Mouse (Mus musculus) ES-Bruce4 (cell line): ENCODE results near the gene Retsat.

Experiments used
- CTCF ChIP-seq: IDR thresholded peaks from one replicate; pipeline ENCODE4 v1.8.1; 2011; ENCODE audit warnings: low read depth, low read length
- EP300 ChIP-seq: IDR thresholded peaks from 2 replicates; pipeline ENCODE4 v1.6.1; 2011; ENCODE audit warnings: low read depth, low read length; ENCODE audit not compliant: insufficient read depth
- POLR2A ChIP-seq: IDR thresholded peaks from one replicate; pipeline ENCODE4 v1.8.1; 2011; ENCODE audit warnings: low read length; ENCODE audit not compliant: insufficient read depth

DNA sequence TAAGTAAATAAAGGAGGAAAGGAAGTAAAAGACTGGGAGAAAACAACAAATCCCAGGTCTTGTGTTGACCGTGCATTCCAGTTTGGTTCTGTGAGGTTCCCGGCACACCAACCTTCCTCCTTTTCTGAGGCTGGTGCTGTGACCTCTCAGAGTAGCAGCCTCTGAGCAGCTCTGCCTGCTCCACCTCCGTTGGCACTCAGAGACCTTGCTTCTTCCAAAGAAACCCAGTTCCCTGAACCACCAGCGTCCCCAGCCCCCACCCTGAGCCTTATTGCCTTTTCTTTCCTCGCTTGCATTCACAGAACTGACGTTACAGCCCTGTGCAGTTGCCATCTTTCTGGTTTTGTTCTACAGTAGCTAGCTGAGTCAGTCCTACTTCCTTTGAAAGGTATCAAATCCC is 1.9 kb downstream of the Retsat start:
- TF ChIP-seq POLR2A = no peak
- no peak for TF ChIP-seq CTCF
- TF ChIP-seq EP300 = no peak
